Mouse (Mus musculus): ENCODE measurements at regions not wholly inside any gene's neighbourhood (a gene's known extent, or its start where the extent isn't known, plus 50 kb on each side); places are given as distances from the start of the nearest gene placed in this dataset.

GRCm38 (mm10) chr1:125284693-125285092 lies 150.8 kb downstream of the Actr3 start:
- TF ChIP-seq CTCF (conservative IDR thresholded peaks at IDR 0.05; ENCODE audit: low read length) (no peak), NANOG (IDR thresholded peaks at IDR 0.05; ENCODE audit: borderline replicate concordance, low read length) (no peak)

Measured in E14TG2a.4 (cell line).